Comparison of ENCODE assay signal across 21 mouse cellular contexts in genomic region chr5:108120221-108120900, GRCm38 (mm10). TPM values are rescaled to one million over a fixed set of nuclear protein-coding genes. Genes with fewer than 3 reads are reported as not detected.
A peak's percentile ranks its signal among the peaks of the same experiment; 100 is the strongest.
DNase-seq lines count a peak whose midpoint lies in the region; TF ChIP-seq lines count a peak whose summit lies in the region.
"Had no signal": no experiment of that assay in that cellular context is flagged by ENCODE, and none has a peak within 500 bp of the region (broad histone marks: within the 10 kb centered on the region; RNA-seq: fewer than 3 reads in every experiment).

No protein-coding gene starts in this region.

- H3K79me2 ChIP-seq in MEL (ENCODE audit: control insufficient read depth, insufficient read depth, low read length, poor library complexity), result no peaks in the 10 kb centered on the region

- H3K4me3 ChIP-seq in layer of hippocampus, adult 2 months, result no peak overlapping the region
- H3K4me3 ChIP-seq in MEL (ENCODE audit: control insufficient read depth in 1 of 2, insufficient read depth in 1 of 2, low read depth in 2 of 2, low read length in 2 of 2), result no peak overlapping the region
- no peak overlapping the region for H3K4me3 ChIP-seq in thymus, adult 2 months (ENCODE audit: control insufficient read depth, insufficient read depth, low read length)
- H3K4me3 ChIP-seq: forebrain, embryonic 12.5 days; limb, embryonic 10.5 days; lung, embryonic 15.5 days; myocyte had no signal

- TF ChIP-seq POLR2A in MEL (IDR thresholded peaks at IDR 0.05; ENCODE audit: control insufficient read depth in 1 of 2, insufficient read depth in 1 of 2, low read depth in 1 of 2, low read length in 2 of 2, poor library complexity in 1 of 2), result no peak
- TF ChIP-seq POLR2A in thymus, adult 2 months (IDR thresholded peaks at IDR 0.05; ENCODE audit: control insufficient read depth, extremely low read depth, insufficient read depth, low read length, poor library complexity), result no peak

- H3K36me3 ChIP-seq in MEL (ENCODE audit: control insufficient read depth in 1 of 2, insufficient read depth in 2 of 2, low read length in 2 of 2), result peaks cover 0 to 9% of the 10 kb centered on the region in 2 experiments; a peak in 2 of 4 replicates
- H3K36me3 ChIP-seq in splenic B cell, adult 2 months (ENCODE audit: control insufficient read depth, insufficient read depth, low read length, poor library complexity, severe bottlenecking), result peaks cover 6% of the 10 kb centered on the region; the same call in 1 of the 2 replicates
- peaks cover 11% of the 10 kb centered on the region for H3K36me3 ChIP-seq in thymus, adult 2 months (ENCODE audit: control insufficient read depth, insufficient read depth, low read length)
- H3K36me3 ChIP-seq: lung, embryonic 15.5 days had no signal

- 87% methylated on average over 9 of the region's 9 CpGs for WGBS in thymus, adult 2 months

- TF ChIP-seq EP300 in MEL (IDR thresholded peaks at IDR 0.05; ENCODE audit: low read depth in 1 of 2, low read length in 2 of 2), result no peak

- no peaks in the 10 kb centered on the region for H3K27me3 ChIP-seq in MEL (ENCODE audit: control insufficient read depth in 1 of 2, insufficient read depth in 2 of 2, low read length in 2 of 2)
- H3K27me3 ChIP-seq in splenic B cell, adult 2 months (ENCODE audit: control insufficient read depth, insufficient read depth, low read length, poor library complexity, severe bottlenecking), result no peaks in the 10 kb centered on the region
- no peaks in the 10 kb centered on the region for H3K27me3 ChIP-seq in thymus, adult 2 months (ENCODE audit: control insufficient read depth, insufficient read depth, low read length)
- H3K27me3 ChIP-seq: CH12.LX; forebrain, embryonic 12.5 days; lung, embryonic 15.5 days had no signal

- peak; percentile 13 for TF ChIP-seq RAD21 in MEL (IDR thresholded peaks at IDR 0.05; ENCODE audit: low read depth, low read length)

- TF ChIP-seq CTCF in layer of hippocampus, adult 2 months (conservative IDR thresholded peaks at IDR 0.05), result peak; percentile 49
- TF ChIP-seq CTCF in MEL (IDR thresholded peaks at IDR 0.05 in 2 of 3, conservative IDR thresholded peaks at IDR 0.05 in 1 of 3; ENCODE audit: control insufficient read depth in 1 of 3, insufficient read depth in 1 of 3, low read depth in 2 of 3, low read length in 3 of 3, poor library complexity in 1 of 3, severe bottlenecking in 1 of 3), result peak in 1 of 3 experiments; percentile 19; a peak in 2 of 6 replicates
- no peak for TF ChIP-seq CTCF in thymus, adult 2 months (IDR thresholded peaks at IDR 0.05; ENCODE audit: borderline replicate concordance, control insufficient read depth, extremely low read depth, insufficient read depth, low read length, poor library complexity)

- DNase-seq in layer of hippocampus, adult 2 months (ENCODE audit: low spot score in 2 of 2), result no peak
- no peak for DNase-seq in layer of hippocampus, adult 9-10 months (ENCODE audit: low spot score)
- peak; percentile 3 for DNase-seq in retina, postnatal 1 day
- DNase-seq in retina, embryonic 14.5 days (ENCODE audit: low spot score), result no peak
- peak; percentile 49 for DNase-seq in MEL (ENCODE audit: low read depth, low spot score)
- DNase-seq in splenic B cell, adult 2 months (ENCODE audit: low read depth, low spot score), result peak; percentile 13
- DNase-seq in spleen, adult 12 weeks (ENCODE audit: low spot score), result no peak
- DNase-seq in thymus, adult 2 months, result no peak
- DNase-seq: adrenal gland, adult 2 months; cerebellum, adult 9-10 months; gastrocnemius, postnatal 14 days; heart, postnatal 10 days; kidney, adult 18-20 months; midbrain, embryonic 14.5 days; thymus, postnatal 4 days had no signal

- no peaks in the 10 kb centered on the region for H3K4me1 ChIP-seq in MEL (ENCODE audit: control insufficient read depth in 1 of 2, insufficient read depth in 2 of 2, low read length in 2 of 2)
- no peaks in the 10 kb centered on the region for H3K4me1 ChIP-seq in thymus, adult 2 months (replicated peaks; ENCODE audit: control insufficient read depth, insufficient read depth, low read length)
- H3K4me1 ChIP-seq: forebrain, embryonic 12.5 days; lung, embryonic 15.5 days had no signal

- H3K27ac ChIP-seq in layer of hippocampus, adult 2 months, result no peak overlapping the region
- H3K27ac ChIP-seq in MEL (ENCODE audit: control insufficient read depth, low read depth, low read length), result no peak overlapping the region
- H3K27ac ChIP-seq in thymus, adult 2 months (ENCODE audit: control insufficient read depth, insufficient read depth, low read length), result no peak overlapping the region
- H3K27ac ChIP-seq: forebrain, embryonic 12.5 days; kidney, postnatal 0 days; limb, embryonic 10.5 days; lung, embryonic 15.5 days had no signal

- no peak overlapping the region for H3K9ac ChIP-seq in MEL (ENCODE audit: control insufficient read depth, low read depth, low read length, poor library complexity, severe bottlenecking)
- H3K9ac ChIP-seq: forebrain, embryonic 12.5 days; lung, embryonic 15.5 days had no signal

- no peaks in the 10 kb centered on the region for H3K9me3 ChIP-seq in MEL (replicated peaks; ENCODE audit: insufficient read depth, low read length)
- H3K9me3 ChIP-seq: forebrain, embryonic 12.5 days; limb, embryonic 10.5 days; lung, embryonic 15.5 days had no signal

TF ChIP-seq in MEL, 35 proteins besides CTCF, POLR2A, EP300 and RAD21:
- no peak for TF ChIP-seq USF2 (IDR thresholded peaks at IDR 0.05; ENCODE audit: borderline replicate concordance in 1 of 2, insufficient read depth in 1 of 2, low read depth in 1 of 2, low read length in 2 of 2)
- TF ChIP-seq TBP (IDR thresholded peaks at IDR 0.05; ENCODE audit: low read depth, low read length), result no peak
- TF ChIP-seq POLR2AphosphoS2 (IDR thresholded peaks at IDR 0.05; ENCODE audit: low read length), result no peak
- TF ChIP-seq POLR2AphosphoS5 (IDR thresholded peaks at IDR 0.05; ENCODE audit: borderline replicate concordance, low read depth, low read length), result no peak
- TF ChIP-seq TAL1 (IDR thresholded peaks at IDR 0.05; ENCODE audit: low read length), result no peak
- no peak for TF ChIP-seq ZKSCAN1 (IDR thresholded peaks at IDR 0.05; ENCODE audit: low read depth, low read length)

RNA-seq across cellular contexts. Expression of gene Tmed5, which starts 12.1 kb away (rescaled TPM):
- 10 to 100 TPM; 22.3 to 26.3 TPM for total RNA-seq in layer of hippocampus, adult 2 months (2021)
- 55.5 and 63.1 TPM in 2 replicates for total RNA-seq in MEL (2012; rRNA removed)
- 100 to 1,000 TPM in 1 of 2 experiments, 10 to 100 TPM in 1; 40.5 to 181 TPM for polyA plus RNA-seq in MEL (2012; ENCODE audit: insufficient read depth in 1 of 2, insufficient read length in 2 of 2, low read depth in 1 of 2, low replicate concordance in 2 of 2, missing spikeins in 1 of 2)
- polyA plus RNA-seq in thymus, adult 2 months (2012; rRNA removed), result 120 and 133 TPM in 2 replicates

RNA-seq across cellular contexts. Expression of gene Ccdc18, which starts 12.3 kb away (rescaled TPM):
- total RNA-seq in layer of hippocampus, adult 2 months (2021), result 1 to 10 TPM; 1.6 to 1.8 TPM
- total RNA-seq in MEL (2012; rRNA removed), result 2.3 and 3.6 TPM in 2 replicates
- 1 to 10 TPM in 1 of 2 experiments, not detected in 1; 3.0 TPM for polyA plus RNA-seq in MEL (2012; ENCODE audit: insufficient read depth in 1 of 2, insufficient read length in 2 of 2, low read depth in 1 of 2, low replicate concordance in 2 of 2, missing spikeins in 1 of 2)
- polyA plus RNA-seq in thymus, adult 2 months (2012; rRNA removed), result 0.43 and 0.59 TPM in 2 replicates
- polyA plus RNA-seq: adrenal gland, adult 2 months had no signal

RNA-seq across cellular contexts. Expression of gene Mtf2, which starts 54.9 kb away (rescaled TPM):
- total RNA-seq in layer of hippocampus, adult 2 months (2021), result 10 to 100 TPM; 54.9 to 57.3 TPM
- 99.7 and 103 TPM in 2 replicates for total RNA-seq in MEL (2012; rRNA removed)
- 100 to 1,000 TPM in 1 of 2 experiments, 10 to 100 TPM in 1; 69.9 to 263 TPM for polyA plus RNA-seq in MEL (2012; ENCODE audit: insufficient read depth in 1 of 2, insufficient read length in 2 of 2, low read depth in 1 of 2, low replicate concordance in 2 of 2, missing spikeins in 1 of 2)
- polyA plus RNA-seq in thymus, adult 2 months (2012; rRNA removed), result 56.0 and 58.9 TPM in 2 replicates

Comparison
In these comparisons a context has a peak if more than half of its experiments do, and no peak if none do; other contexts are left out.
1. DNase-seq: peak in retina, postnatal 1 day (single experiment), MEL (single experiment) and splenic B cell, adult 2 months (single experiment); none in layer of hippocampus, adult 2 months (0 of 2), layer of hippocampus, adult 9-10 months (single experiment), retina, embryonic 14.5 days (single experiment), spleen, adult 12 weeks (single experiment) and thymus, adult 2 months (single experiment).